ENCODE assay signal across 14 mouse cellular contexts in the genomic region with DNA sequence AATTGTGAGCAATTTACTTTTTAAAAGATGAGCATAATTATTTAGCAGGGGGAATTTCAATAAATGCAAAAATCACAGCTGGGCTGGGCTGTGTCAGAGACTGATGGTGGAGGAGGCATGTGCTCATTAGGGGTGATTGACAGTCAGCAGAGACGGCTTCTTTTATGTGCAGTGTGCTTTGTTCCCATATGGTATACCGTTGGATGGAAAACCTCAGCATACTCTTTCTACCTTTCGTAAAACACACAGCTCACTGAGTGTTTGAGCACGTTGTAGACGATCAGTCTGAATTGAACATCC.
DNase-seq lines count a peak whose midpoint lies in the region; ATAC-seq lines count a peak whose summit lies in the region.
"Had no signal": no experiment of that assay in that cellular context is flagged by ENCODE, and none has a peak within 500 bp of the region (broad histone marks: within the 10 kb centered on the region; RNA-seq: fewer than 3 reads in every experiment).

No protein-coding gene starts in this region.

- no peaks in the 10 kb centered on the region for H3K27me3 ChIP-seq in forebrain, embryonic 16.5 days (replicated peaks; ENCODE audit: control insufficient read depth, insufficient read depth, low read length)
- H3K27me3 ChIP-seq: kidney, embryonic 15.5 days had no signal

- H3K4me3 ChIP-seq in forebrain, embryonic 16.5 days (replicated peaks; ENCODE audit: low read length), result no peak overlapping the region
- H3K4me3 ChIP-seq: kidney, embryonic 15.5 days; left cerebral cortex, adult 2 months had no signal

- peak overlapping the region; percentile 12 for H3K4me2 ChIP-seq in forebrain, embryonic 16.5 days (ENCODE audit: low read length)
- H3K4me2 ChIP-seq: kidney, embryonic 15.5 days had no signal

- H3K9me3 ChIP-seq in forebrain, embryonic 16.5 days (ENCODE audit: control insufficient read depth, low read length), result no peaks in the 10 kb centered on the region
- H3K9me3 ChIP-seq: kidney, embryonic 15.5 days had no signal

- ATAC-seq in forebrain, embryonic 16.5 days, result peak; percentile 98
- ATAC-seq in inflammation-experienced regulatory T-cells, adult 6 months, result no peak

- WGBS in forebrain, embryonic 16.5 days, result 8% methylated on average over 5 of the region's 5 CpGs

- H3K4me1 ChIP-seq in forebrain, embryonic 16.5 days (replicated peaks; ENCODE audit: control insufficient read depth, insufficient read depth, low read length), result peaks cover 9% of the 10 kb centered on the region
- H3K4me1 ChIP-seq: kidney, embryonic 15.5 days had no signal

- peak overlapping the region; percentile 1 for H3K27ac ChIP-seq in forebrain, embryonic 16.5 days (ENCODE audit: low read length)
- H3K27ac ChIP-seq: kidney, embryonic 15.5 days; left cerebral cortex, adult 2 months had no signal

- DNase-seq in layer of hippocampus, adult 18-20 months (ENCODE audit: low spot score in 2 of 2), result peak; percentile 43 to 71
- no peak for DNase-seq in layer of hippocampus, adult 9-10 months (ENCODE audit: low spot score)
- peak; percentile 9 to 18 for DNase-seq in layer of hippocampus, postnatal 10 days (ENCODE audit: low spot score in 2 of 2)
- peak; percentile 67 for DNase-seq in retina, embryonic 14.5 days (ENCODE audit: low spot score)
- no peak for DNase-seq in right cerebral cortex, adult 2 months (ENCODE audit: low spot score in 2 of 2)
- DNase-seq in thymus, postnatal 14 days, result no peak
- DNase-seq: cerebellum, postnatal 36 days; liver; right cerebral cortex, adult 18-20 months; thymus, postnatal 25 days had no signal

- no peak overlapping the region for H3K9ac ChIP-seq in forebrain, embryonic 16.5 days (replicated peaks; ENCODE audit: low read depth, low read length)
- H3K9ac ChIP-seq: kidney, embryonic 15.5 days had no signal

- no peaks in the 10 kb centered on the region for H3K36me3 ChIP-seq in forebrain, embryonic 16.5 days (ENCODE audit: control insufficient read depth, insufficient read depth)
- H3K36me3 ChIP-seq: kidney, embryonic 15.5 days had no signal

Comparison
In these comparisons a context has a peak if more than half of its experiments do, and no peak if none do; other contexts are left out.
1. DNase-seq: peak in layer of hippocampus, adult 18-20 months (2 of 2), layer of hippocampus, postnatal 10 days (2 of 2) and retina, embryonic 14.5 days (single experiment); none in layer of hippocampus, adult 9-10 months (single experiment), right cerebral cortex, adult 2 months (0 of 2) and thymus, postnatal 14 days (single experiment).